Mouse (Mus musculus) Muller cell, postnatal 12 days (primary cell): ENCODE measurements around the gene Cyp2d26.
A peak's percentile ranks its signal among the peaks of the same experiment; 100 is the strongest.
"Not testable (repeated sequence)": the region's sequence is repeated elsewhere in the genome, so short reads cannot be mapped to it uniquely, and the experiment has no call there.

Source experiments
- DNase-seq: peaks from one replicate; pipeline ENCODE4 v3.0.0-alpha.2; 2015; ENCODE audit errors: inconsistent ontology term

Cyp2d26 gene

DNA sequence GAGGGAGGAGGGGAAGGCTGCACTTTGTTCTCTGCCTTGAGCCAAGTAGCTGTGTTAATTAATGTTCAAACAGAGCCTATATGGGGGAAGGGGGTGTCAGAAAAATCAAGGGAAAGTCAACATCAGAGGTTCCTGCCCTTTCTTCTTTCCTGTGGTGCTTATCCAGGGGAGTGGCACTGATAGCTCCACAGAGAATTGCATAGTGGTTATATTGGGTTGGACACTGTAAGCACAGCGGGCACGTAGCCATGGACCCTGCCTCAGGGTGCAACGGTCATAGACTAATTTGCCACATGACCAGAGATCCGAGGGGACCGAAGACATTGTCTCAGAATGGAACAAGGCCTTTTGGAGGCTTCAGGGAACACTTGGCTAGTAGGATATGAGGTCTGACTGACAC is at the start of gene Cyp2d26:
Gene Cyp2d26, minus strand, starts transcription at position 18 of the 400 bp plus-strand sequence.
- no peak for DNase-seq

DNA sequence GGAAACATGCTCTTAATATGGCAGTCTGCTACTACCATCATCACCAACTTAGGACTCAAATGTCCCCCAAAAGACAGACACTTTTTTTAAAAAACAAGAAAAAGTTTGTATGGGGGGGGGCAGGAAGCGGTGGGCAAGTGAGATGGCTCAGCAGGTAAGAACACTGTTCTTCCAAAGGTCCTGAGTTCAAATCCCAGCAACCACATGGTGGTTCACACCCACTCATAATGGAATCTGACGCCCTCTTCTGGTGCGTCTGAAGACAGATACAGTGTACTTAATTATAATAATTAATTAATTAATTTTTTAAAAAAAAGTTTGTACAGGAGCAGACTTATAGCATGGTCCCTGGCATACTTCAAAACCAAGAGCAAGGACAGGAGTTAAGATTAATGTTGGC is 45.1 kb upstream of the Cyp2d26 start:
- DNase-seq = no peak

DNA sequence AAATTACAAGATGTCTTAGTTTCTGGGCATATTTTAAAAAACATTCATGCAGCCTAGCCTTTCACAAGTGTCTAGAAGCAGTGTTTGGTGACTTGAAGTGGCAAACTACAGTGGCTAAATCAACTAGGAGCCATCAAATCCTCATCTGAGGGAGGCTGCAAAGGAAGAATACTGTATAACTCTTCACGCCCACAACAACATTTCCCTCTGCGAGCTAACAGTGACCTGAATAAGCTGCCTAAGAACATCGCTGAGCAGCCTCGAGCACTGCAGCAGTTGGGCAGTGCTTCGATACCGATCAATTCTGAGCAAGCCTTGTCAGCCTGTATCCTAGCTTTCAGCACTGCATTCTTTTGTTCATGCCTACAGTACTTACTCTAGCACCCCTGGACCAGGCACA is 35.8 kb upstream of the Cyp2d26 start:
- DNase-seq = no peak

DNA sequence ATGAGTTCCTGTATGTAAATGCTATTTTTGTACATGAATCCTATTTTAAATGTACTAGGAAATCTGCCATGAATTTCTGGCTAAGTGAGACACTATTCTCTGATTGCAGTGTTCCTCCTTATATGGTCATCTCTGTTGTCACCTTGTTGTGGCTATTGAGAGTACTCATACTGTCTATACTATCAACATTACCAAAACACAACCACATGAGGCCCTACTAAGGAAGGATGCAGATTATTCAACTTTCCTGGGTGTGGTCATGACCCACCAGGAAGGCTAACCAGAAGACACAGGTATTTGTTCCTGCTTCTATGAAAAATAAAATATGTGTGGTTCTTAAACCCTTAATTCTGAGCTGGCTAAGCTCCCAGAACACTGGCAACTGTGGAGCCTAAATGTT is 31.8 kb upstream of the Cyp2d26 start:
- no peak for DNase-seq

DNA sequence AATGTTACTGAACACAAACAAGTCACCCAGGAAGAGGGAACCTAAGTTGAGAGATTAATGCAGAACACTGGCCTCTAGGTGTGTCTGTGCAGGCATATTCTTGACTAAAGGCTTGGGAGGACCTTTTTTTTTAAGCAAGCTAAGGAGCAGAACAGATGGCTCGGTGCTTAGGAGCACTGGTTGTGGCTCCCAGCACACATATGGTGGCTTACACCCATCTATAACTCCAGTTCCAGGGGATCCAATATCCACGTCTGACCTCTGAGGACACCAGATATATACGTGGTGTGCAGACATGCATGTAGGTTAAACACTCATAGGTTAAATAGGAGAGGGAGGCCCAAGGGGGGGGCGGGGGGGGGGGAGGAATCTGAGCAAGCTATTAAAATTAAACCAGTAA is 28.3 kb upstream of the Cyp2d26 start:
- no peak for DNase-seq

DNA sequence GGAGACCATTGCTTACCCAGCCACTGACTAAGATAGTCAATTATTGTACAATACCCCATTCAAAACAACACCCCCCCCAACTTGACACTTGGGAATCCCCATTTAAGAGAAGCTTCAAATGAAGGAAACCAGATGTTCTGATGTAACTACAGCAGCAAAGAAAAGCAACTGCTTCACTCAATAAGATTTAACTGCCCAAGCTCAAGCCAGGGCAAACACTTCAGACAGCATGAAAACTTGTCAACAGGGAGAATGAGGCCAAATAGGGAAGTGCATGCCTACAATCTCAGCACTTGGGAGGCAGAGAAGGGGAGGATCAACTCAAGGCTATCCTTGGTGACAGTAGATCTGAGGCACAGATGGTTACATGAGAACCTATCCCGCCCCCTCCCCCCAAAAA is 27.6 kb upstream of the Cyp2d26 start:
- DNase-seq = no peak

DNA sequence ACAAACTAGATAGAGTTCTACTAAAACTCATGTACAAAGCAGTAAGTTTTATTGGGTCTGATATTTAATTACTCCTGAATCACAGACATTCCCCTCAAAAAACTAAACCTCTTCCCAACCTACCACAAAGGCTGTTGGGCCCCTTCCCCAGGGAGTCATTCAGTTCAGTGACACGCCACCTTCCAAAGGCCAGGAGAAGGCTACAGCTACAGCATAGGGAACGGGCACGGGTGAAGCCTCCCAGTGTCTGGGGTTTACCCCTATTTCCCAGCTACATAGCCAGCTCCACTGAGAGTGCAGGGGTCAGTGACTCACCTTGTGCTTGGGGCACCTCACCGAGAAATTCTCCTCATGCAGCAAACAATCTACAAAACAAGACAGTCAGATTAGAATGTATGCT is 21.2 kb upstream of the Cyp2d26 start:
- no peak for DNase-seq

DNA sequence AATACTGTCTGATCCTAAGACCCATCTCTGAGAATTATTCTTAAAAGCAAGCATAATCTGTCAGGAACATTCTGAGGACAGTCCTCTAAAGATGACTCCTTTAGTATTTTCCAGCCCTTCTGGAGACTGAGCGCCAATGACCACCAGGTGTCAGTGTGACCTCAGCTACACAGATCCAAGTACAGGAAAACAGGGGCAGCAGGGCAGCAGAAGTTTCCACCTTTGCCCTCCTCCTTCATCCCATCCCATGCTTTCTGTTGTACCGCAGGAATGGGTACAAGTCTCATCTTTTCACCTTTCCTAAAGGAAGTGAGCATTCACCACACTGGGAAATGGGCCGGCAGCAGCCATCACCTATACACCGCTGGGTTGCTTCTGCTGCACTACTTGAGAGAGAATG is 20.7 kb upstream of the Cyp2d26 start:
- DNase-seq = peak; percentile 49

DNA sequence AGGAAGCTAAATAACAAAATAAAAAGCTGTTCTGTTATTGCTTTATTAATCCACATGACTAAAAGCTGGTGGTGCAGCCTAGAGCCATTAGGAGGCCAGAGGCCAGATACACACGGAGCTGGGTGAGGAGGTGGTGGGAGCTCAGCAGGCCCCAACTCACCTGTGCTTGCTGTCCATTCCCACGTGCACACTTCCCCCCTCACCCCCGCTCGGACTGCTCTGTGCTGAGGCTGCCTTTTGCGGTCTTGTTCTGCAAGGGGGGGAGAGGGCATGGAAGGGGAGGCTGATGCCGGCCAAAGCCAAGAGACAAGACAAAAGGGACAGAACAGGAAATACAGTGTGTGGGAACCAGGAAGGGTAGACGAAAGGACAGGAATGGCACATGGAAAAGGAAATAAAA is 20.2 kb upstream of the Cyp2d26 start:
- no peak for DNase-seq

DNA sequence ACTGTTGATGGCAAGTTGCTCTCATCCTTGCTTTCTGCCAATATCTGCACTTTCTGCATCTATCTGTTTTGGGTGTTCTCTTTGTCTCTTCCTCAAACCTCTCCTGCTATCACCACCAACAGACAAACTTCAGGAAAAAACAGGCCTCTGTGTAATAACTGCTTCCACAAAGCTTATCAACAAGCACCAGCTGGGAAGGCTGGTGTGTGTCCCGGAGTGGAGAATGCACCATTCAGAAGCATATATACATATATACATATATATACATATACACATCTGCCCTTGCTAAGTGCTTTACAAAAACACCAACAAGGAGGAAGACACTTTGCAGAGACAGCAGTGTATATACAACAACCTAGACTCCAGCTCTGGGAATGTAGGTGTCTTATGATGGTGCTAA is 16.5 kb upstream of the Cyp2d26 start:
- DNase-seq = no peak

DNA sequence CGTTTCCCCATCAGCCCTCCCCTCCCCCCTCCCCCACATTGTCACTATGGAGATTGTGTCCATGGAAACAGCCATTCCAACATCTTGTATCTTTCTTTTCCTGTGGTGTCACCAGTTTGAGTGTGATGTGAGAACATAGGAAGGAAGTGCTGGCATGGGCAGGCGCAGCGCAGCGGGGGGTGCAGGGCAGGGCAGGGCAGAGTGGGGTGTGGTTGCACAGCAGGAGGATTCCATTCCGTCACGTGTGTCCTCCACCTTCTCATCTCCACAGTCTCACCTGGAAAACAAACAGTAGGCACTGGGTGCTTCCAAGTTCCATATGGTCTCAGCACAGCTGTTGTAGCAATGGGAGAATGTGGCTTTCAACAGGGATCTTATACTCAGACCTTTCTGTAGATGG is 15.4 kb upstream of the Cyp2d26 start:
- no peak for DNase-seq

DNA sequence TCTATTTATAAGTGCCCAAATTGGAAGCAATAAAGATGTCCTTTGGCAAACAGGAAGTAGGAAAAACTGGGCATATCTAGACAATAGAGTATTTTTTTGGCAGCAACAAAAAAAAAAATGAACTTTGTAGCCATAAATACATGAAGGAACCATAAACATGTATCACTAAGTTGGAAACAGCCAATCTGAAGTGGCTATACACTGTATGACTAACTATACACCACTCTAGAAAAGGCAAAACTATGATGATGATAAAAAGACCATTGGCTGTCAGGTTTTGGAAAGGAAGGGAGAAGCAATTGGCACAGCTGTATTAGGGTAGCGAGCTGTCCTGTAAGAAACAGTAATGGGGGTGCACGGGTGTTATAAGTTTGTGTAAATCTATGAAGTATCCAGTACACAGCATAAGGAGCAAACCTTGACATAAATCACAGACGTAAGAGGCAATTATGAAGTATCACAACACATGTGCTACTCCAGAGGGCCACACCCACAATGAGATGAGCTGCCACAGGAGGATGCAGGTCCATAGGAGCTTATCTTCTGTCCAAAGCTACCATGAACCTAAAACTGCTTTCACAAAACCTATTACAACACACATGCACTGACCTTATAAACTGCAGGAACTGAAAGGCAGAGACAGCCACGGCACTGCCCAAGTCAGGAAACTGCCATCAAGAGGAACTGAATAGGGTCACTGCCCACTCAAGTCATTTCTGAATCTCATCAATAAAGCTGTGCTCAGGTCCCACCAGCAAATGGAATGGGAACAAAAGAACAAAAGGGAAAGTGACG is 13.1 kb upstream of the Cyp2d26 start:
- DNase-seq = no peak

DNA sequence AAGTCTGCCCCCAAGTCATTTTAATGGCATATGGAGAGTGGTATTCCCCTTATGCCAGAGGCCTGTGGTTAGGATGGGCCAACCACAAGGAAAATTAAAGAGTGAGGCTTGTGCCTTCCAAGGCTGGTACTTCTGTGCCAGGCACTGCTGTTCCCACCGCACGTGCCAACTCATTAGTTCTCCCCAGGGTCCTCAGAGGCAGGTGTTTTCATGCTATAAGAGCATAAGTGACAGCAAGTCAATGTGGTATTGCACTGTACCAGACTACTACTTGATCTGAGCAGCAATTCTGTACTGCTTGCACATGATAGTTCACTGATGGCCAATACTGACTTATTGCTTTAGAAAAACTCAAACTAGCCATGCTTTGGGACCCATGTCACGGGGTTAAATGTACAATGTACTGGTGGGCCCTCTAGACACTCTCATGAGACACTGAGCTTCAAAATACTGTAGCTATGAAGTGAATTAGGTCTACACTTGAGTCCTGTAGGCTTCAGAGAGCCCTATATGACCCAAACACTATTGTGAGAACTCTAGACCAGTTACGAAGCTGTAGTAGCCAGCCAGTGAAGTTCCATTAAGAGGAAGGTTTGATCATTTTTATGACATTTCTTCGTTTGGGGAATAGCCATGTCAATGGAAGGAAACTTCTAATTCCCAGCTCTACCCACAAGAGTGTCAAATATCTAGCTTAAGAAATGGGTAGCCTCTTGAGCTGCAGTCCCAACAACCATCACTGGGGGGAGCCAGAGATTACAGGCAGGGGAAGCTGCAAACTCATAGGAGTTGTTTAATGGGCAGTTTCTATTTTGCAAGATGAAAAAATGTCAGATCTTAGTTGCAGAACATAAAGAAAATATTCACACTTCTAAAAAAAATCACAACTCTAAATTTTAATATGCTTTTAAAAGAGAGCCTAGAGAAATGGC is 10.9 kb upstream of the Cyp2d26 start:
- DNase-seq = peak; percentile 53

DNA sequence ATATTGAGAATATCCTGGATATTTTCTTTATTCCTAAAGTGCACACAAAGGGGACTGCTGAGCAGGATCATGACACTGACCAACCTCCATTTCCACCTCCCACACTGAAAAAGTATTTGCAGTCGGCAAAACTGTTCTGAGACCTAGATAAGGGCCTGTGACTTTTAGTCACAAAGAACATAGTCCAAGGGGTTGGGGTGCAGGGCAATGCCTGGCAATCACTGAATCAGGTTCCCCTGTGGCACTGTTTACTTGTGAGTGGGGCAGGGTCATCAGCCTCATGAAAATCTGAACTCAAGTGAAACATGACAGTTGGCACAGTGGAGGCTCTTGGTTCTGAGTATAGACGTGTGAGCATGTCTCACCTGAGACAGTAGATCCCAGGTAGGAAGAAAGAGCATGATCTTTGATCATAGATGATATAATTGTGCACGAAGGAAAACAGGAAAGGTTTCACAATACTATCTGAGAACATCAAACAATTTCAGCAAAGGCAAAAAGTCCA is 1.9 kb upstream of the Cyp2d26 start:
- no peak for DNase-seq

DNA sequence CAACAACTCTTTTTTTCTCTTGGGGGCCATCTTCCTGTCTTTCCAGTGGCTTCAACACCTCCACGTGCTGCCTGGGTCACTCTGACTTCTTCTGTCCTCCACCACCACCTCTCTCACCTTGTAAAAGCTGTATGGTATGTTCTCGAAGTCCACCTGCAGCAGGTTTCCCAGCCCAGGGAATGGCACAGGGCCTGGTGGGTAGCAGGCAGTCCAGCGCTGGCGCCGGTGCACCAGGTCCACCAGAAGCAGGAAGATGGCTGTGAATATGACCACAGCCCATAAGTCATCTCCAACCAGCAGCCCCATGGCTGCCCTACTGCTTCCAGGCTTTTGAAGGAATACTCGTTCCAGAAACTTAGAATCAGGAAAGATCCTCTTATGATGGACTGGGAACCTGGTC is 226 bp downstream of the Cyp2d26 start:
- no peak for DNase-seq

DNA sequence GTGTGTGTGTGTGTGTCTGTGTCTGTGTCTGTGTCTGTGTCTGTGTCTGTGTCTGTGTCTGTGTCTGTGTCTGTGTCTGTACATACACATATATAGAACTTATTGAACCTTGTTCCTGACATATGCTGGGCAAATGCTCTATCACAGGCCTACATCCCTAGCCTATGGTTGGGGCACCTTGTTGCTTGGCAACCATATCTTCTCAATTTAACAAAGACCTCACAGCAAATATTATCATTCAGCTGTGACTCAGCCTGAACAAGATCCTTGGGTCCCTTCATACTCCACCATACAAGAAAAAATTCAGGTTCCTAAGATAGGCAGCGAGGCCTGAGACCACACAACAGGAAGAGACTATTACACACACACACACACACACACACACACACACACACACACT is 640 bp downstream of the Cyp2d26 start:
- no peak for DNase-seq

DNA sequence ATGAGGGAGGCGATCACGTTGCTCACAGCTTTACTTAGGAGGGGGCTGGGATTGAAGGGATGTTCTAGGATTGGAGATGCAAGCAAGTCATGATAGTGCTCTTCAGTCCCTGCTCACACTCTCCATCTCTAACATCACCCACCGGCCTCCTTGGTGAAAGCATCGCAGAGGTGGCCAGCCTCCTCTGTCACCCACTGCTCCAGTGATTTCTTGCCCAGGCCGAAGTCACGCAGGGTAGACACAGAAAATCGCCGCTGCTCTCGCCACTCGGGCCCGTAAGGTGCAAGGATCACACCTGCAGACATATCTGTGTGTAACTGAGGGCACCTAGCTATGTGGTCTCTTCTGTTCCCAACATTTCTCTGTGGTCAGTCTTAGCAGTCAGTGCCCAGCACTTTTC is 1.5 kb downstream of the Cyp2d26 start:
- DNase-seq = no peak

DNA sequence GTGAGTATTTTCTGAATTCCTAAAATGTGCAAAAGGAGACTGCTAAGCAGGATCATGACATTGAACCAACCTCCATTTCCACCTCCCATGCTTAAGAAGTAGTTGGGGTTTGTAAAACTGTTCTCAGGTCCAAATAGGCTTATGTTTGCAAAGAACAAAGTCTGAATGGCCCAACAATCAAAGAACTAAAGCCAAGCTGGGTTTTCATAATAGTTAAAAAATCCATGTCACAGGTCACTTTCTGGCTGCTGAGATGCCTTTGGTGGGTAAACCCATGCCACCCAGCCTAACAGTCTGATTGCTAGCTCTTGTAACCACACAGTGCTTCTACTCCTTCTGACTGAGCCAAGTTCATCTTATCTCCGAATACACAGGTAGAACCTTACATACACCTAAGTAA is 9.5 kb downstream of the Cyp2d26 start:
- DNase-seq = no peak

DNA sequence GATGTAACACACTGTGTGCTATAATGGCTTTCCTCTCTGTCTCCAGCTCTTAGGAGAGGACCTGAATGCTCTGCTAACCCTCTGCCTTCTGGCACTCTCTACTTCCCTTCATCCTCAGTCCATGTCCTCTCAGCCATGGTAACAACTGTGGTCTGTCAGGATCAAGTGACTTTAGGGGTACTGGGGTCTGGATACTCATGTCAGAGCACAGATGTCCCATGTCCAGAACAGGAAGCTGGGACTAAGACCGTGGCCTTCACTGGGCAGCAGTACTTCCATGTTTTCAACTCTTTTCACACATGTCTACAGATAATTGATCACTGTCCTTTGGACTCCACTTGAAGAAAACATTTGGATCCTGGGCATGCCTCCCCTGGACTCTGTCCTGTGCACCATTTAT is 10.3 kb downstream of the Cyp2d26 start:
- no peak for DNase-seq

DNA sequence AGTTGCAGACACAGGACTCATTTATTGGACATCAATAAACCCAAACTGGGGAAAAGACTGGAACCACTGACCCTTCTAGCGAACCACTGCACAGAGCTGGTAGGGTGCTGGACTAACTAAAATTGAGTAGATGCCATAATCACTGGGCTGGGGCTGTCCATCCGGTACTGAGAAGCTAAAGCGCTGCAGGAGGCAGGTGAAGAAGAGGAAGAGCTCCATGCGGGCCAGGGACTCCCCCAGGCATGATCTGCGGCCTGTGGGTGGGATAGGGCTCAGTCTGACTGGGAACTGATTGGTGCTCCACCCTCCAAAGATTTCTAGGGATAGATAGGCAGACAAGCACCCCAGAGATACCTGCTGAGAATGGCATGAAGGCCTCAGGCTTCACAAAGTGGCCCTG is 16.2 kb downstream of the Cyp2d26 start:
- not testable (repeated sequence) for DNase-seq

DNA sequence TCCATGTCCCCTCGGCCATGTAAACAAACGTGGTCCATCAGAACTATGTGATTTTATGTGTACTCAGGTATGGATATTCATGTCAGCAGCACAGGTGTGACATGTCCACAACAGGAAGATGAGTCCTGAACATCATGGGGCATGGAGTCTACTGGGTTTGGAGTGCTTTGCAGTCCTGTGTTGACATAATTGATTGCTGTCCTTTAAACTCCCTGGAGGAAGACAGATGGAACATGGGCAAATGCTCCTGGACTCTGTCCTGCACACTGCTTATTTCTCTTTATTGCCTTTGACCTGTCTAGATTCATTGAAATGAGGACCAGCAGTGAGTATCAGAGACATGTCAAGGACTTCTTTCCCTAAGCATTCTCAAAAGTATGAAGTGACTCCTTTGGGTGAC is 28.2 kb downstream of the Cyp2d26 start:
- DNase-seq = no peak

DNA sequence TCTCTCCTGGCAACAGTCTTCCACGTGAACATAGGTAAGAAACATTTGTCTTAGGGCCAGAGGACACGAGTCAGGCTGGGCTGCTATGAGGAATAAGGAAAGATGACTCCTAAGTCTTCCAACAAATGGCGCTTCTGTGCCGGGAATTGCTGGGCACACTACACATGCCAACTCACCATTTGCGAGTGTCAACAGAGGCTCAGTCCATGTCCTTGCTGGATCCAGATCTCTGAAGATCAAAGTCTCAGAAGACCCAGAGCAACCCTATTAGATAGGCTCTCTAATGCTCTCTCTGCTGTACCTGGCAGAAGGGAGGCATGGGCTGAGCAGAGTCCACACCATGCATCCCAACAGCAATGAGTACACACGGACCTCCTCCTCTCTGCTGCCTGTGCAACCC is 29.2 kb downstream of the Cyp2d26 start:
- no peak for DNase-seq
